Mouse (Mus musculus) cortical plate, adult 2 months (tissue): Measurements from ENCODE around the gene Gm11114. TPM values are rescaled to one million over a fixed set of nuclear protein-coding genes. Genes with fewer than 3 reads are reported as not detected.
A peak's percentile ranks its signal among the peaks of the same experiment; 100 is the strongest.

ENCODE experiments used
- H3K27ac ChIP-seq: fragments of 200-500 bp; 2 replicates; pipeline ENCODE4 v1.5.1; 2012; ENCODE audit warnings: low read length, control low read depth, inconsistent platforms; ENCODE audit not compliant: insufficient read depth
- H3K4me1 ChIP-seq: fragments of 200-500 bp; 2 replicates; pipeline ENCODE4 v1.6.1; 2011; ENCODE audit warnings: low read length; ENCODE audit not compliant: control insufficient read depth, insufficient read depth
- H3K4me3 ChIP-seq: fragments of 200-500 bp; 2 replicates; pipeline ENCODE4 v1.5.1; 2011; ENCODE audit warnings: mild to moderate bottlenecking, low read length, control low read depth; ENCODE audit not compliant: insufficient read depth
- CTCF ChIP-seq: fragments of 200-500 bp; IDR thresholded peaks from 2 replicates; pipeline ENCODE4 v1.5.1; 2011; ENCODE audit warnings: mild to moderate bottlenecking, control low read depth, low read length; ENCODE audit not compliant: insufficient read depth; ENCODE audit errors: extremely low read depth
- POLR2A ChIP-seq: fragments of 200-500 bp; IDR thresholded peaks from 2 replicates; pipeline ENCODE4 v1.6.1; 2011; ENCODE audit warnings: mild to moderate bottlenecking, low read length, control low read depth; ENCODE audit not compliant: insufficient read depth; ENCODE audit errors: extremely low read depth
- polyA plus RNA-seq: library from polyadenylated mRNA; depleted of rRNA; stranded (reverse); fragments of >200 nt; gene quantifications from 2 replicates; pipeline ENCODE4 v1.2.3, GENCODE M21; 2012; rRNA removed

Gm11114 gene
- not detected in 2 replicates for polyA plus RNA-seq

DNA sequence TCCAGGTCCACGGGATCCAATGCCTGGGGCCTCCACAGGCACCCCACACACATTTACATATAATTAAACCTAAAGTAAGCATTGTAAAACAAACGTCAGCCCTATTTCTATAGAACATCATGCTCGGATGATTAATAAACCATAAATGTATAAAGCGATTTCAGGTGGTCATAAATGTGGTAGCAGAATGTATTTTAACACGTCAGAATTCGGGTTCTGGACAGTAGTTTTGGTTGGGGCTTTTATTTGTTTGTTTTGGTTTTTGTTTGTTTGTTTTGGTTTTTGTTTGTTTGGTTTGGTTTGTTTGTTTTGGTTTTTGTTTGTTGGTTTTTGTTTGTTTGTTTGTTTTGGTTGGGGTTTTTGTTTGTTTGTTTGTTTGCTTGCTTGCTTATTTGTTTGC is at the start of gene Gm11114:
Gene Gm11114 (plus strand): TSS at position 301 of the 400 bp plus-strand sequence.
- TF ChIP-seq CTCF (no peak), POLR2A (no peak)
- H3K4me3 ChIP-seq, result no peak within 1 kb of the TSS

GRCm38 (mm10) chr9:85266847-85267246 is 45.7 kb upstream of the Gm11114 start:
- Histone ChIP-seq H3K27ac (no peak overlapping the region), H3K4me1 (no peaks in the 10 kb centered on the region), H3K4me3 (no peak overlapping the region)
- TF ChIP-seq POLR2A (no peak), CTCF (no peak)

More for the DNA sequence above, at the start of gene Gm11114:
- Histone ChIP-seq H3K4me1 (no peaks in the 10 kb centered on the region), H3K27ac (no peak within 1 kb of the TSS)

DNA sequence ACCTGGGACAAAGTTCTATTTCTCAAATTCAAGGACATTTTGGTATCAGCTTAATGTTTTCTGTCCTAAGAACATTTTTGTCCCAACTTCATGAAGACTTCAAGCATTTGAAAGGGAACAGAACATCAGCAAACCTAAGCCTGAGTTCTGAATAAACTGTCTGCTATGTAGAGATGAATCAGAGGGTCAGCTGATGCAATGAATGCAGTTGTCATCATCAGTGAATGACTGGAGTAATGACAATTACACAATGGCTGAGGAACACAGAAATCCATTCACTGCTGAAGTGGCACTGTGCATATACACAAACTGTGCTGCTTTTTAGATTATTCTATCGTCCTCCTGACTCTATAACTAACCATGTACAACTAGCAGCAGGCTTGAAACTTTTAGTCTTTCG is 38.5 kb upstream of the Gm11114 start:
- TF ChIP-seq POLR2A (no peak), CTCF (no peak)
- Histone ChIP-seq H3K27ac (no peak overlapping the region), H3K4me1 (no peaks in the 10 kb centered on the region), H3K4me3 (no peak overlapping the region)

DNA sequence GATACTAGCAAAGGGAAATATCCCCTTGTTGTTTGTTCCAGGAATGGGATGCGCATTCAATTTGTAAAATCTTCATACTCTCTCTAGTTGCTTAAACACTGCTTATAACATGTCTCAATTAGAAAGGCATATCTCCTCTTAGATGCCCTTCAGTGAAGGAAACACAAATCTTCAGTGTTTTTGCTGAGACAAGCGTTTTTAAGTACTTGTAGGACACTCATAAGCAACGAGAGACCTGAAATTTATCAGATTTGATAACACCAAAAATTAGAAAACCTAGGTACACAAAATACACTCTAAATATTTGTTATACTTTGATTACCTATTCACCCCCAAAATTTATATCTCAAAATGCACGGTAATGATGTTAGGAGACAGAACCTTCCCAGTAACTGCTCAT is 9.7 kb upstream of the Gm11114 start:
- no peak overlapping the region for H3K27ac ChIP-seq
- H3K4me3 ChIP-seq, result no peak overlapping the region
- H3K4me1 ChIP-seq, result no peaks in the 10 kb centered on the region
- no peak for TF ChIP-seq POLR2A
- no peak for TF ChIP-seq CTCF

DNA sequence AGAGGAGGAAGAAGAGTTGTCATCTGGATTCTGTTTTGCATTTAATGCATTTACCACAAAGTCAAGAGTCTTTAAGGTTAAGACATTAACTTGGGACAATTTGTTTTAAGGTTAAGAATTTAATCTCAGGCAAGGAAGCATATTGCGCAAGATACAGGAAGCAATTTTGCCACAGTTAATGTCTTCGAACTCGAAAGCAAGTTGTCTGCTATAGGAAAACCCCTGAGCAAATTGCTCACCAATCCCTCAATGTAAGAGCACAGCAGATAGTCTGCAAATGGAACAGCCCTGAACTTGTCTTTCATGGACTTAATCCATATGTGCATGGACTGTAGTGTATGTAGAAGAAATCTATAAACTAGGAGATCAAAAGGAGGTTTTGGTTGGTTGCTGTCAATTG is 9.2 kb upstream of the Gm11114 start:
- H3K27ac ChIP-seq, result no peak overlapping the region
- TF ChIP-seq POLR2A (no peak), CTCF (no peak)
- no peaks in the 10 kb centered on the region for H3K4me1 ChIP-seq
- no peak overlapping the region for H3K4me3 ChIP-seq

GRCm38 (mm10) chr9:85316122-85316521 is 3.5 kb downstream of the Gm11114 start:
- Histone ChIP-seq H3K27ac (no peak overlapping the region), H3K4me1 (no peaks in the 10 kb centered on the region), H3K4me3 (no peak overlapping the region)
- TF ChIP-seq CTCF (no peak), POLR2A (no peak)

DNA sequence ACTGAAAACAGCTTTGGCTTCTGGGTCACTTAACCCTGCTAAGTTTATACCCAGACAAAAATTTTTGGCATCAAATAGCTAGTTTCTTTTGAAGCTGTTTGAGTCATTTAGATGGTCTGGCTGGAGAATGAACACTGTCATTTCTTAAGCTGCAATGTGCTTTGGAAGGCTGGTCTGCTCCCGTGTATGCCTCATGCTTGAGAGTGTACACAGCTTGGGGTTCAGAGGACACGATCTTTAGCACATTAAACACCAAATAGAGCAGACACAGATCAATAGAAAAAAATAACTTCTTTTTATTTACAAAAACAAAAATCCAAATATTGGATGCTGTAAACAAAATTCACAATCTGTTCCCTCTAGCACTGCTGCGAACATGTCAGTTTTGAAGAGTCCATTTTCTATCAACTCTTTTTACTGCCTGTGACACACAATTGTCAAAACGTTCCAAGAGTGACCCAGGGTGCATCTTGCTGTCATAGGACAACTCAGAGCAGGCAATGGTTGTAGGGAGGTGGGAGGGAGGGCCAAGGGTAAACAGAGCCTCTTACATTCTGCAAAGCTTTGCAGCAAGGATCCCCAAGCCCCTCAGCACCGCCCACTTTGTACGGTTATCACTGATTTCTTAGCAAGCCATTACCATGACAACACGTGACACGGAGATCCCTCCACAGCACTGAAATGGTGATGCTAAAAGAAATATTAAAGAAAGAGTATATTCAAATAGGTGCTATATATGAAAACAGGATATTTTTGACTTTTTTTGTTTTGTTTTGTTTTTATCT is 7.8 kb downstream of the Gm11114 start:
- Histone ChIP-seq H3K4me1 (no peaks in the 10 kb centered on the region), H3K27ac (no peak overlapping the region), H3K4me3 (no peak overlapping the region)
- TF ChIP-seq CTCF (no peak), POLR2A (no peak)

GRCm38 (mm10) chr9:85324158-85324875 is 11.7 kb downstream of the Gm11114 start:
- H3K4me3 ChIP-seq, result no peak overlapping the region
- no peaks in the 10 kb centered on the region for H3K4me1 ChIP-seq
- TF ChIP-seq CTCF (no peak), POLR2A (no peak)
- H3K27ac ChIP-seq, result no peak overlapping the region

- H3K4me1 ChIP-seq, result no peaks in the 10 kb centered on the region
- no peak overlapping the region for H3K27ac ChIP-seq
- peak overlapping the region; percentile 77 for H3K4me3 ChIP-seq
- TF ChIP-seq CTCF (no peak), POLR2A (no peak)
Measured at GRCm38 (mm10) chr9:85325201-85325868, 12.8 kb downstream of the Gm11114 start.

- Histone ChIP-seq H3K4me1 (no peaks in the 10 kb centered on the region), H3K27ac (no peak overlapping the region; the same call in 1 of the 2 replicates), H3K4me3 (peak overlapping the region; percentile 77)
- TF ChIP-seq POLR2A, result no peak
- no peak for TF ChIP-seq CTCF
Measured at GRCm38 (mm10) chr9:85326292-85327241, 14.0 kb downstream of the Gm11114 start.
